Mouse (Mus musculus): ENCODE data around the gene Reps1.

The Reps1 gene

GRCm38 (mm10) chr10:18055696-18056390 is at the start of gene Reps1:
Gene Reps1, plus strand, starts transcription at chr10:18055861.
- DNase-seq (ENCODE audit: low read depth, low spot score) = peak; percentile 59

GRCm38 (mm10) chr10:18006756-18007155 is 48.9 kb upstream of the Reps1 start:
- no peak for DNase-seq (ENCODE audit: low read depth, low spot score)

GRCm38 (mm10) chr10:18007243-18007642 is 48.4 kb upstream of the Reps1 start:
- no peak for DNase-seq (ENCODE audit: low read depth, low spot score)

GRCm38 (mm10) chr10:18008118-18008517 is 47.5 kb upstream of the Reps1 start:
- DNase-seq (ENCODE audit: low read depth, low spot score) = no peak

- DNase-seq (ENCODE audit: low read depth, low spot score) = no peak
These were observed 45.9 kb upstream of the Reps1 start for GRCm38 (mm10) chr10:18009744-18010143.

GRCm38 (mm10) chr10:18011761-18012160 is 43.9 kb upstream of the Reps1 start:
- DNase-seq (ENCODE audit: low read depth, low spot score) = no peak

GRCm38 (mm10) chr10:18020443-18020842 is 35.2 kb upstream of the Reps1 start:
- DNase-seq (ENCODE audit: low read depth, low spot score) = no peak

- no peak for DNase-seq (ENCODE audit: low read depth, low spot score)
These were observed 34.8 kb upstream of the Reps1 start for GRCm38 (mm10) chr10:18020846-18021245.

- DNase-seq (ENCODE audit: low read depth, low spot score) = peak; percentile 22
These were observed 33.9 kb upstream of the Reps1 start for GRCm38 (mm10) chr10:18021576-18022311.

- peak; percentile 82 for DNase-seq (ENCODE audit: low read depth, low spot score)
These were observed 33.3 kb upstream of the Reps1 start for GRCm38 (mm10) chr10:18022312-18022711.

- DNase-seq (ENCODE audit: low read depth, low spot score) = peak; percentile 95
These were observed 32.8 kb upstream of the Reps1 start, which contains the start of gene Abracl for GRCm38 (mm10) chr10:18022741-18023347. Gene Abracl, minus strand, starts transcription at chr10:18023288.

- DNase-seq (ENCODE audit: low read depth, low spot score) = no peak
These were observed 21.3 kb upstream of the Reps1 start for GRCm38 (mm10) chr10:18034408-18034807.

GRCm38 (mm10) chr10:18036849-18037248 is 18.8 kb upstream of the Reps1 start:
- no peak for DNase-seq (ENCODE audit: low read depth, low spot score)

- DNase-seq (ENCODE audit: low read depth, low spot score) = no peak
These were observed 9.3 kb upstream of the Reps1 start for GRCm38 (mm10) chr10:18046380-18046779.

- DNase-seq (ENCODE audit: low read depth, low spot score) = no peak
These were observed 8.1 kb upstream of the Reps1 start for GRCm38 (mm10) chr10:18047380-18048146.

GRCm38 (mm10) chr10:18055009-18055695 is 509 bp upstream of the Reps1 start:
- DNase-seq (ENCODE audit: low read depth, low spot score) = peak; percentile 87

GRCm38 (mm10) chr10:18056391-18056745 is 707 bp downstream of the Reps1 start:
- DNase-seq (ENCODE audit: low read depth, low spot score) = no peak

- no peak for DNase-seq (ENCODE audit: low read depth, low spot score)
These were observed 3.1 kb downstream of the Reps1 start for GRCm38 (mm10) chr10:18058681-18059338.

GRCm38 (mm10) chr10:18059807-18060206 is 4.1 kb downstream of the Reps1 start:
- DNase-seq (ENCODE audit: low read depth, low spot score) = no peak

- no peak for DNase-seq (ENCODE audit: low read depth, low spot score)
These were observed 5.1 kb downstream of the Reps1 start for GRCm38 (mm10) chr10:18060778-18061177.

GRCm38 (mm10) chr10:18061533-18061932 is 5.9 kb downstream of the Reps1 start:
- no peak for DNase-seq (ENCODE audit: low read depth, low spot score)

Measured in R1 (cell line).